Mouse (Mus musculus): Measurements from ENCODE around the gene Wnt3a. TPM values are rescaled to one million over a fixed set of nuclear protein-coding genes. Genes with fewer than 3 reads are reported as not detected.
A peak's percentile ranks its signal among the peaks of the same experiment; 100 is the strongest.
"Not testable (repeated sequence)": the region's sequence is repeated elsewhere in the genome, so short reads cannot be mapped to it uniquely, and the experiment has no call there.

Gene Wnt3a
- total RNA-seq, 1 experiment from 2014 or later = not detected

GRCm38 (mm10) chr11:59218389-59218998, 72.1 kb downstream of the Wnt3a start:
- DNase-seq = no peak

- DNase-seq = no peak
Observed at GRCm38 (mm10) chr11:59216955-59217354, 73.6 kb downstream of the Wnt3a start.

- no peak for DNase-seq
Observed at GRCm38 (mm10) chr11:59212892-59213494, 77.6 kb downstream of the Wnt3a start.

GRCm38 (mm10) chr11:59212320-59212719, 78.2 kb downstream of the Wnt3a start:
- DNase-seq = not testable (repeated sequence)

- DNase-seq = not testable (repeated sequence)
Observed at GRCm38 (mm10) chr11:59211561-59211960, 79.0 kb downstream of the Wnt3a start.

GRCm38 (mm10) chr11:59210020-59210419, 80.5 kb downstream of the Wnt3a start:
- no peak for DNase-seq

GRCm38 (mm10) chr11:59209580-59209979, 81.0 kb downstream of the Wnt3a start:
- no peak for DNase-seq

- peak; percentile 70 for DNase-seq
Observed at GRCm38 (mm10) chr11:59209003-59209441, 81.5 kb downstream of the Wnt3a start.

GRCm38 (mm10) chr11:59208153-59208831, 82.3 kb downstream of the Wnt3a start, which contains the start of gene 2310033P09Rik:
TSS of gene 2310033P09Rik (plus strand) at chr11:59208321.
- peak; percentile 92 for DNase-seq

- DNase-seq = peak; percentile 96
Observed at GRCm38 (mm10) chr11:59202081-59202995, 88.2 kb downstream of the Wnt3a start, which contains the start of gene Mrpl55. TSS of gene Mrpl55 (plus strand) at chr11:59202486.

GRCm38 (mm10) chr11:59201216-59202002, 89.1 kb downstream of the Wnt3a start:
- no peak for DNase-seq

Small RNAs within 50 kb of the gene (microRNA-seq; reads per million reads assigned to microRNA genes)
- 0 reads per million in 2 experiments for gene Gm24756

Other genes with a start within 250 kb of the Wnt3a start
- gene Obscn, start 154.3 kb downstream of the Wnt3a start, total RNA-seq (2021) = 0.95 and 1.0 TPM in 2 replicates
- gene Iba57, start 127.0 kb downstream of the Wnt3a start, total RNA-seq (2021) = 17.9 and 18.1 TPM in 2 replicates
- 0.43 and 0.57 TPM in 2 replicates for gene Gjc2, start 107.5 kb downstream of the Wnt3a start, total RNA-seq (2021)
- gene Guk1, start 98.5 kb downstream of the Wnt3a start, total RNA-seq (2021) = 49.2 and 54.6 TPM in 2 replicates
- gene Mrpl55, start 88.3 kb downstream of the Wnt3a start, total RNA-seq (2021) = 42.3 and 52.6 TPM in 2 replicates
- gene 2310033P09Rik, start 82.4 kb downstream of the Wnt3a start, total RNA-seq (2021) = 32.4 and 36.6 TPM in 2 replicates
- 405 and 412 TPM in 2 replicates for gene Arf1, start 62.5 kb downstream of the Wnt3a start, total RNA-seq (2021)
- gene Wnt9a, start 16.2 kb upstream of the Wnt3a start, total RNA-seq (2021) = 1.00 and 1.1 TPM in 2 replicates
- not detected in 2 replicates for gene Prss38, start 84.9 kb upstream of the Wnt3a start, total RNA-seq (2021)
- gene Jmjd4, start 159.3 kb upstream of the Wnt3a start, total RNA-seq (2021) = 10.4 and 11.4 TPM in 2 replicates
- 74.2 and 87.8 TPM in 2 replicates for gene Snap47, start 160.4 kb upstream of the Wnt3a start, total RNA-seq (2021)
- gene Zfp867, start 181.7 kb upstream of the Wnt3a start, total RNA-seq (2021) = 4.6 and 5.9 TPM in 2 replicates
- gene Zkscan17, start 236.0 kb upstream of the Wnt3a start, total RNA-seq (2021) = 18.8 and 23.9 TPM in 2 replicates

All from adrenal gland, postnatal 25 days (tissue).